Mouse (Mus musculus) retina, postnatal 7 days (tissue): Measurements from ENCODE around the gene Duxbl1.
"Not testable (repeated sequence)": the region's sequence is repeated elsewhere in the genome, so short reads cannot be mapped to it uniquely, and the experiment has no call there.

ENCODE experiments used
- DNase-seq: peaks from one replicate; pipeline ENCODE4 v3.0.0-alpha.2; 2012; ENCODE audit warnings: low read depth, low spot score

Duxbl1 gene

GRCm38 (mm10) chr14:25978371-25979241 is at the start of gene Duxbl1:
Gene Duxbl1, plus strand, starts transcription at chr14:25978577.
- DNase-seq = not testable (repeated sequence)

- not testable (repeated sequence) for DNase-seq
These were observed 41.3 kb upstream of the Duxbl1 start for GRCm38 (mm10) chr14:25936867-25937630.

GRCm38 (mm10) chr14:25938004-25938403 is 40.4 kb upstream of the Duxbl1 start, which contains the start of gene Cphx1:
Gene Cphx1, plus strand, starts transcription at chr14:25938304.
- DNase-seq = not testable (repeated sequence)

GRCm38 (mm10) chr14:25957861-25958260 is 20.5 kb upstream of the Duxbl1 start:
- not testable (repeated sequence) for DNase-seq

- DNase-seq = not testable (repeated sequence)
These were observed 1.0 kb downstream of the Duxbl1 start for GRCm38 (mm10) chr14:25979242-25979941.

GRCm38 (mm10) chr14:25981880-25982279 is 3.5 kb downstream of the Duxbl1 start:
- DNase-seq = not testable (repeated sequence)

GRCm38 (mm10) chr14:26007462-26007861 is 29.1 kb downstream of the Duxbl1 start:
- not testable (repeated sequence) for DNase-seq

GRCm38 (mm10) chr14:26016414-26016813 is 38.0 kb downstream of the Duxbl1 start:
- not testable (repeated sequence) for DNase-seq

GRCm38 (mm10) chr14:26021555-26021954 is 43.2 kb downstream of the Duxbl1 start:
- DNase-seq = not testable (repeated sequence)

GRCm38 (mm10) chr14:26022831-26023230 is 44.5 kb downstream of the Duxbl1 start:
- not testable (repeated sequence) for DNase-seq

GRCm38 (mm10) chr14:26025653-26026052 is 47.3 kb downstream of the Duxbl1 start:
- not testable (repeated sequence) for DNase-seq

- DNase-seq = not testable (repeated sequence)
These were observed 56.0 kb downstream of the Duxbl1 start for GRCm38 (mm10) chr14:26034364-26034763.

GRCm38 (mm10) chr14:26035439-26035838 is 57.1 kb downstream of the Duxbl1 start:
- DNase-seq = not testable (repeated sequence)
